Mouse (Mus musculus): ENCODE results near the gene Slc12a7.

DNA sequence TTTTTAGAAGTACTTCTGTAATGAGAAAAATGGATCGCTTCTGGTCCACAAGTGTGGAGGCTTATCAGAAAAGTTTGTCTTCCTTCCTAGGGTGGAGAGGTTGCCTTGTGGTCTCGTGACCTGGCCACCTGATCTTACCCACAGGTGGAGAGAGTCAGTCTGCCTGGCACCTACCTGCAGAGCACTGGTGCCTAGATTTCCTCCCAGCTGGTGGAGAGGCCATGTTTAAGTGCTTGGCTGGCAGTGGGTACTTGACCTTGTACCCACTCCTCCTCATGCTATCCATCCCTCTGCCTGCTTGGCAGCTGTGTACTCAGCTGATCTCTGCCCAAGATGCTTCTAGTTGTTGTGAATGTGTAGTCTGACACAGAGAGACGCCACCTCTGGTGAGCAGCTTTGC, 44.7 kb downstream of the Slc12a7 start:
- TF ChIP-seq POLR2A (IDR thresholded peaks at IDR 0.05; ENCODE audit: low read depth, low read length), result no peak
- no peak for TF ChIP-seq CTCF (IDR thresholded peaks at IDR 0.05; ENCODE audit: borderline replicate concordance, insufficient read depth, low read length)
